Mouse (Mus musculus): ENCODE measurements around the gene Atxn1.

DNA sequence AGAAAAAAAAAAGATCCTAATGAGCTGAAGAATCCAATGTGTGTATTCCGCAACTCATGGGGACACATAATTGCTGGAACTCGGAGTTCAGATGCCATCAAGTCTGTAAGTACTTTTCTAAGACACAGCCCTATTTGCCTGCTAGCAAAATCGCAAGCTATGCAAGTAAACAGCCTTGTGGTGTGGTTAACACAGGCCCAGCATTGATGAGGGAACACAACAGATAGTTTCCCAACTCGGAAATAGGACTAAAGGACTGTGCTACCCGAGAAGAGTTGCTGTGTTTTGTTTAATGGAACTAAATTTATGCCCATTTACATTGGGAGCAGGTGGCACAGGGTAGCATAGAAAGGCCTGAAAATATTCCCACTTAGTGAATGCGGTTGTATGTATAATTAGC is 214.2 kb downstream of the Atxn1 start:
- TF ChIP-seq CTCF (IDR thresholded peaks at IDR 0.05; ENCODE audit: insufficient read depth, low read depth, low read length) = no peak
- no peak for TF ChIP-seq POLR2A (IDR thresholded peaks at IDR 0.05; ENCODE audit: insufficient read depth, low read depth, low read length)

Measured in olfactory bulb, adult 2 months (tissue).